Mouse (Mus musculus) embryonic facial prominence, embryonic 11.5 days (tissue): ENCODE results near the gene Ecel1. TPM values are rescaled to one million over a fixed set of nuclear protein-coding genes. Genes with fewer than 3 reads are reported as not detected.

ENCODE experiments used
- ATAC-seq: fragments of 200-750 bp; cut with Nextera tagmentation; replicated peaks from 2 replicates; pipeline ENCODE4 v1.8.0; 2017; ENCODE audit warnings: low read depth; ENCODE audit not compliant: insufficient number of reproducible peaks, low FRiP score, low TSS enrichment
- DNase-seq: peaks from one replicate; pipeline ENCODE4 v3.0.0-alpha.2; 2015; ENCODE audit warnings: low spot score
- H3K27ac ChIP-seq: fragments of 300-500 bp; sonication (generic); replicated peaks from 2 replicates; pipeline ENCODE4 v1.5.1; 2014; ENCODE audit warnings: mild to moderate bottlenecking, low read depth, low read length, control low read depth
- H3K27me3 ChIP-seq: fragments of 300-500 bp; sonication (generic); 2 replicates; pipeline ENCODE4 v1.6.1; 2014; ENCODE audit warnings: mild to moderate bottlenecking, low read length, moderate library complexity, mixed read lengths; ENCODE audit not compliant: control insufficient read depth, insufficient read depth
- H3K36me3 ChIP-seq: fragments of 300-500 bp; sonication (generic); replicated peaks from 2 replicates; pipeline ENCODE4 v1.6.1; 2014; ENCODE audit warnings: low read depth, mild to moderate bottlenecking, low read length, moderate library complexity, mixed read lengths; ENCODE audit not compliant: control insufficient read depth, insufficient read depth
- H3K4me1 ChIP-seq: fragments of 300-500 bp; sonication (generic); 2 replicates; pipeline ENCODE4 v1.6.1; 2014; ENCODE audit warnings: low read length, mixed read lengths; ENCODE audit not compliant: control insufficient read depth, insufficient read depth
- H3K4me2 ChIP-seq: fragments of 300-500 bp; sonication (generic); 2 replicates; pipeline ENCODE4 v1.6.1; 2014; ENCODE audit warnings: low read depth, mild to moderate bottlenecking, control low read depth, low read length, moderate library complexity
- H3K4me3 ChIP-seq: fragments of 300-500 bp; sonication (generic); 2 replicates; pipeline ENCODE4 v1.5.1; 2014; ENCODE audit warnings: low read depth, low read length, control low read depth
- H3K9ac ChIP-seq: fragments of 300-500 bp; sonication (generic); replicated peaks from 2 replicates; pipeline ENCODE4 v1.6.1; 2014; ENCODE audit warnings: mild to moderate bottlenecking, control low read depth, low read length
- H3K9me3 ChIP-seq: fragments of 300-500 bp; sonication (generic); replicated peaks from 2 replicates; pipeline ENCODE4 v1.6.1; 2016; ENCODE audit warnings: mild to moderate bottlenecking, low read length, inconsistent platforms, mixed read lengths; ENCODE audit not compliant: control insufficient read depth
- WGBS: fragments of 180-500 bp; shearing (Covaris S2); extraction: QIAGEN DNeasy Blood & Tissue Kit; methylation state at CpG from one replicate; pipeline ENCODE4 v1.1.7; 2014; 5-methylcytosine and 5-hydroxymethylcytosine counted together
- polyA plus RNA-seq: library from polyadenylated mRNA; unstranded; fragments of >200 nt; fragmentation: Nextera tagmentation; extraction: Ambion mirVana; gene quantifications from 2 replicates; pipeline ENCODE4 v1.2.1, GENCODE M21; 2014

The Ecel1 gene
- polyA plus RNA-seq, result 0.74 and 2.1 TPM in 2 replicates

GRCm38 (mm10) chr1:87156199-87156587 is at the start of gene Ecel1:
Ecel1 (minus strand) TSS chr1:87156521.
- DNase-seq (no peak), ATAC-seq (no peak)
- H3K27ac ChIP-seq, result no peak within 1 kb of the TSS
- H3K27me3 ChIP-seq, result peaks cover 74% of the 10 kb centered on the region
- no peaks in the 10 kb centered on the region for H3K36me3 ChIP-seq
- 0% methylated on average over 11 of the region's 12 CpGs for WGBS
- no peaks in the 10 kb centered on the region for H3K9me3 ChIP-seq
- peak within 1 kb of the TSS; percentile 20; the same call in 1 of the 2 replicates for H3K9ac ChIP-seq
- no peaks in the 10 kb centered on the region for H3K4me1 ChIP-seq
- peak within 1 kb of the TSS; percentile 64 for H3K4me2 ChIP-seq
- H3K4me3 ChIP-seq, result peak within 1 kb of the TSS; percentile 34

GRCm38 (mm10) chr1:87205502-87205901 is 49.2 kb upstream of the Ecel1 start:
- Histone ChIP-seq H3K9me3 (no peaks in the 10 kb centered on the region), H3K4me1 (no peaks in the 10 kb centered on the region), H3K4me2 (no peak overlapping the region), H3K27me3 (peaks cover 10% of the 10 kb centered on the region), H3K4me3 (no peak overlapping the region), H3K27ac (no peak overlapping the region), H3K9ac (no peak overlapping the region), H3K36me3 (no peaks in the 10 kb centered on the region)
- ATAC-seq (peak; percentile 61; the same call in 1 of the 2 replicates), DNase-seq (no peak)
- WGBS, result 37% methylated on average over 3 of the region's 3 CpGs

GRCm38 (mm10) chr1:87205038-87205437 is 48.7 kb upstream of the Ecel1 start:
- WGBS, result 37% methylated on average over 6 of the region's 6 CpGs
- ATAC-seq, result no peak
- no peak overlapping the region for H3K27ac ChIP-seq
- no peaks in the 10 kb centered on the region for H3K9me3 ChIP-seq
- no peak overlapping the region for H3K4me2 ChIP-seq
- H3K4me3 ChIP-seq, result no peak overlapping the region
- no peaks in the 10 kb centered on the region for H3K36me3 ChIP-seq
- peaks cover 10% of the 10 kb centered on the region for H3K27me3 ChIP-seq
- H3K4me1 ChIP-seq, result no peaks in the 10 kb centered on the region
- H3K9ac ChIP-seq, result no peak overlapping the region
- DNase-seq, result no peak

- H3K9me3 ChIP-seq, result no peaks in the 10 kb centered on the region
- H3K4me1 ChIP-seq, result no peaks in the 10 kb centered on the region
- H3K9ac ChIP-seq, result no peak within 1 kb of the TSS
- no peaks in the 10 kb centered on the region for H3K36me3 ChIP-seq
- ATAC-seq (no peak), DNase-seq (no peak)
- H3K27me3 ChIP-seq, result peaks cover 10% of the 10 kb centered on the region
- 85% methylated on average over 7 of the region's 7 CpGs for WGBS
- no peak within 1 kb of the TSS for H3K4me2 ChIP-seq
- H3K4me3 ChIP-seq, result no peak within 1 kb of the TSS
- H3K27ac ChIP-seq, result no peak within 1 kb of the TSS
These were observed 48.1 kb upstream of the Ecel1 start, which contains the start of gene Chrng for GRCm38 (mm10) chr1:87204465-87204864. Chrng (plus strand) TSS chr1:87204657.

- H3K27ac ChIP-seq, result no peak overlapping the region
- H3K4me1 ChIP-seq, result no peaks in the 10 kb centered on the region
- no peak overlapping the region for H3K9ac ChIP-seq
- DNase-seq, result no peak
- no peak overlapping the region for H3K4me2 ChIP-seq
- no peaks in the 10 kb centered on the region for H3K9me3 ChIP-seq
- no peak overlapping the region for H3K4me3 ChIP-seq
- H3K27me3 ChIP-seq, result peaks cover 10% of the 10 kb centered on the region
- H3K36me3 ChIP-seq, result no peaks in the 10 kb centered on the region
- ATAC-seq, result no peak
- 87% methylated on average over 5 of the region's 5 CpGs for WGBS
These were observed 47.5 kb upstream of the Ecel1 start for GRCm38 (mm10) chr1:87203779-87204178.

- Histone ChIP-seq H3K36me3 (no peaks in the 10 kb centered on the region), H3K27me3 (peaks cover 6% of the 10 kb centered on the region; the same call in 1 of the 2 replicates), H3K4me3 (no peak overlapping the region), H3K9me3 (no peaks in the 10 kb centered on the region), H3K4me1 (no peaks in the 10 kb centered on the region), H3K4me2 (no peak overlapping the region), H3K27ac (no peak overlapping the region), H3K9ac (no peak overlapping the region)
- no peak for DNase-seq
- 58% methylated on average over 1 of the region's 1 CpGs for WGBS
- no peak for ATAC-seq
These were observed 45.5 kb upstream of the Ecel1 start for GRCm38 (mm10) chr1:87201848-87202247.

- H3K36me3 ChIP-seq, result no peaks in the 10 kb centered on the region
- H3K27me3 ChIP-seq, result no peaks in the 10 kb centered on the region
- DNase-seq, result no peak
- H3K9ac ChIP-seq, result no peak overlapping the region
- no peak for ATAC-seq
- H3K9me3 ChIP-seq, result no peaks in the 10 kb centered on the region
- no peak overlapping the region for H3K4me2 ChIP-seq
- no peaks in the 10 kb centered on the region for H3K4me1 ChIP-seq
- H3K4me3 ChIP-seq, result no peak overlapping the region
- no peak overlapping the region for H3K27ac ChIP-seq
- WGBS, result 74% methylated on average over 2 of the region's 2 CpGs
These were observed 44.5 kb upstream of the Ecel1 start for GRCm38 (mm10) chr1:87200811-87201210.

- H3K9me3 ChIP-seq, result no peaks in the 10 kb centered on the region
- no peak overlapping the region for H3K9ac ChIP-seq
- no peak overlapping the region for H3K27ac ChIP-seq
- no peaks in the 10 kb centered on the region for H3K27me3 ChIP-seq
- no peak overlapping the region for H3K4me2 ChIP-seq
- no peak overlapping the region for H3K4me3 ChIP-seq
- no peaks in the 10 kb centered on the region for H3K4me1 ChIP-seq
- ATAC-seq (no peak), DNase-seq (no peak)
- H3K36me3 ChIP-seq, result no peaks in the 10 kb centered on the region
- 77% methylated on average over 12 of the region's 12 CpGs for WGBS
These were observed 42.1 kb upstream of the Ecel1 start for GRCm38 (mm10) chr1:87198119-87199065.
